Mouse (Mus musculus): ENCODE measurements around the gene Smyd4. TPM values are rescaled to one million over a fixed set of nuclear protein-coding genes. Genes with fewer than 3 reads are reported as not detected.

The Smyd4 gene
- total and polyA plus RNA-seq, 2 experiments from 2014 or later: 14.1 to 17.7 TPM

GRCm38 (mm10) chr11:75400099-75400498 lies 51.9 kb downstream of the Smyd4 start:
- Histone ChIP-seq H3K4me1 (ENCODE audit: insufficient read depth, low read length) (no peaks in the 10 kb centered on the region), H3K4me3 (ENCODE audit: low read length) (no peak overlapping the region), H3K27me3 (ENCODE audit: insufficient read depth, low read length) (no peaks in the 10 kb centered on the region), H3K36me3 (ENCODE audit: insufficient read depth, low read length) (no peaks in the 10 kb centered on the region), H3K27ac (no peak overlapping the region), H3K4me2 (ENCODE audit: low read depth, low read length) (no peak overlapping the region), H3K9ac (replicated peaks; ENCODE audit: low read length) (no peak overlapping the region), H3K9me3 (ENCODE audit: low read length) (no peaks in the 10 kb centered on the region)
- 48% methylated on average over 9 of the region's 9 CpGs for WGBS
- DNase-seq (ENCODE audit: low spot score) (peak; percentile 13), ATAC-seq (no peak)
- TF ChIP-seq CTCF (IDR thresholded peaks at IDR 0.05; ENCODE audit: low read depth): no peak

DNA sequence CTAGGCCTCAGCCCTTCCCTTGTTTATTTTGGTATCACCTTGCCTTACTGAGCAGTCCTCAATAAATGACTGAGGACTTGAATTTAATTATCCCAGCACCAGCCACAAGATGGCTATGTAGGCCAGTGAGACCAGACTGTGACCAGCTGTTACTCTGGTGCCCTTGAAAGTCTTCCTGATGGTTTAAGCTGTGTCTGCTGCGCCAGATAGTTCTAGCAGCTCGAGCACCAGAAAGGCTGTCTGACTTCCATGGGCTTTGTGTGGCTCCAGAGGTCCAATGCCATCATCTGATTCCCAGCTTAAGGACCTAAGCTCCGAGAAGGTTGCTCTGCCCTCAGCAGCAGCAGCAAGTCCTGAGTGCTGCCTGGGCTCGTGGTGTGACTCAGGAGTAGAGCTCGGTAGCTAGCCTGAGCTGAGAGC lies 54.0 kb downstream of the Smyd4 start:
- peak; percentile 89 for DNase-seq (ENCODE audit: low spot score)
- no peaks in the 10 kb centered on the region for H3K36me3 ChIP-seq (ENCODE audit: insufficient read depth, low read length)
- no peaks in the 10 kb centered on the region for H3K27me3 ChIP-seq (ENCODE audit: insufficient read depth, low read length)
- peak; percentile 92 for ATAC-seq
- no peaks in the 10 kb centered on the region for H3K9me3 ChIP-seq (ENCODE audit: low read length)
- H3K4me2 ChIP-seq (ENCODE audit: low read depth, low read length): no peak overlapping the region
- WGBS: 51% methylated on average over 5 of the region's 5 CpGs
- peak; percentile 89 for TF ChIP-seq CTCF (IDR thresholded peaks at IDR 0.05; ENCODE audit: low read depth)
- no peak overlapping the region; the same call in 1 of the 2 replicates for H3K9ac ChIP-seq (replicated peaks; ENCODE audit: low read length)
- no peak overlapping the region for H3K27ac ChIP-seq
- no peak overlapping the region for H3K4me3 ChIP-seq (ENCODE audit: low read length)
- no peaks in the 10 kb centered on the region for H3K4me1 ChIP-seq (ENCODE audit: insufficient read depth, low read length)

DNA sequence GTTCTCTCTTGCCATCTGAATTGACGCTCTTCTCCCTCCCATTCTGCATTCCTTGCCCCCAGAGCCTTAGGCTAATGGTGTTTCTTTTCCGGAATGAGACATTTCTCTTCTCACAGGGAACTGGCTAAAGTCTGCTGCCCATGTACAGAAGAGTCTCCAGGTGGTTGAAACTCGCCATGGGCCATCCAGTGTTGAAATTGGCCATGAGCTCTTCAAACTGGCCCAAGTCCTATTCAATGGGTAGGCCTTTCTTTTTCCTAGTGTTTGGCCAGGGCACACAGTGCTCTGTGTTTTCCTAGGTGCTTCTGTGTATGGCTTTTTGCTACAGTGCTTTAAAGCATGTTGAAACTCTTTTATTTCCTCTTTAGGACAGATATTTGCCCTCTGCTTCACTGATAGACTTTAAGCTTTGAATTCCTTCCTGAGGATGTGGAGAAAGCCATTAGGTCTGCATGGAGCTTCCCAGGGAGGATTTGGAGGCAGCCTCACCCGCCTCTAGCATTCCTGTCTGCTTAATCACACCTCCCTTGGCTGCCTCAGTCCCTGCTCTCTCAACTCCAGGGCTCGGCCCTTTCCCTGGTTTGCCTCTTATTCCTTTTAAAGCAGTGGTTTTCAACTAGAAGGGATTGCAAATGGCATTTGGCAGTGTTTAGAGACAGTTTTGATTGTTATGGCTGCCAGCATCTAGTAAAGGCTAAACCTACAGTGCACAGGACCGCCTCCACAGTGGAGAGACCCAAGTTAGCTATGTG lies 55.2 kb downstream of the Smyd4 start:
- no peak overlapping the region for H3K9ac ChIP-seq (replicated peaks; ENCODE audit: low read length)
- no peak for ATAC-seq
- H3K27ac ChIP-seq: no peak overlapping the region
- H3K4me3 ChIP-seq (ENCODE audit: low read length): no peak overlapping the region
- TF ChIP-seq CTCF (IDR thresholded peaks at IDR 0.05; ENCODE audit: low read depth): no peak
- WGBS: 80% methylated on average over 6 of the region's 6 CpGs
- H3K27me3 ChIP-seq (ENCODE audit: insufficient read depth, low read length): no peaks in the 10 kb centered on the region
- H3K4me1 ChIP-seq (ENCODE audit: insufficient read depth, low read length): no peaks in the 10 kb centered on the region
- no peaks in the 10 kb centered on the region for H3K36me3 ChIP-seq (ENCODE audit: insufficient read depth, low read length)
- no peaks in the 10 kb centered on the region for H3K9me3 ChIP-seq (ENCODE audit: low read length)
- DNase-seq (ENCODE audit: low spot score): no peak
- no peak overlapping the region for H3K4me2 ChIP-seq (ENCODE audit: low read depth, low read length)

- no peak overlapping the region for H3K27ac ChIP-seq
- DNase-seq (ENCODE audit: low spot score) (no peak), ATAC-seq (no peak)
- no peaks in the 10 kb centered on the region for H3K9me3 ChIP-seq (ENCODE audit: low read length)
- no peaks in the 10 kb centered on the region for H3K4me1 ChIP-seq (ENCODE audit: insufficient read depth, low read length)
- 92% methylated on average over 6 of the region's 6 CpGs for WGBS
- H3K36me3 ChIP-seq (ENCODE audit: insufficient read depth, low read length): no peaks in the 10 kb centered on the region
- no peak overlapping the region for H3K9ac ChIP-seq (replicated peaks; ENCODE audit: low read length)
- H3K4me3 ChIP-seq (ENCODE audit: low read length): no peak overlapping the region
- no peaks in the 10 kb centered on the region for H3K27me3 ChIP-seq (ENCODE audit: insufficient read depth, low read length)
- TF ChIP-seq CTCF (IDR thresholded peaks at IDR 0.05; ENCODE audit: low read depth): no peak
- no peak overlapping the region for H3K4me2 ChIP-seq (ENCODE audit: low read depth, low read length)
These were observed 56.6 kb downstream of the Smyd4 start for GRCm38 (mm10) chr11:75404801-75405200.

GRCm38 (mm10) chr11:75406104-75406503 lies 57.9 kb downstream of the Smyd4 start:
- Histone ChIP-seq H3K9ac (replicated peaks; ENCODE audit: low read length) (no peak overlapping the region), H3K4me1 (ENCODE audit: insufficient read depth, low read length) (no peaks in the 10 kb centered on the region), H3K27ac (no peak overlapping the region), H3K9me3 (ENCODE audit: low read length) (no peaks in the 10 kb centered on the region), H3K4me2 (ENCODE audit: low read depth, low read length) (no peak overlapping the region), H3K36me3 (ENCODE audit: insufficient read depth, low read length) (no peaks in the 10 kb centered on the region), H3K27me3 (ENCODE audit: insufficient read depth, low read length) (no peaks in the 10 kb centered on the region), H3K4me3 (ENCODE audit: low read length) (no peak overlapping the region)
- ATAC-seq (no peak), DNase-seq (ENCODE audit: low spot score) (no peak)
- TF ChIP-seq CTCF (IDR thresholded peaks at IDR 0.05; ENCODE audit: low read depth): no peak
- 63% methylated on average over 4 of the region's 4 CpGs for WGBS

DNA sequence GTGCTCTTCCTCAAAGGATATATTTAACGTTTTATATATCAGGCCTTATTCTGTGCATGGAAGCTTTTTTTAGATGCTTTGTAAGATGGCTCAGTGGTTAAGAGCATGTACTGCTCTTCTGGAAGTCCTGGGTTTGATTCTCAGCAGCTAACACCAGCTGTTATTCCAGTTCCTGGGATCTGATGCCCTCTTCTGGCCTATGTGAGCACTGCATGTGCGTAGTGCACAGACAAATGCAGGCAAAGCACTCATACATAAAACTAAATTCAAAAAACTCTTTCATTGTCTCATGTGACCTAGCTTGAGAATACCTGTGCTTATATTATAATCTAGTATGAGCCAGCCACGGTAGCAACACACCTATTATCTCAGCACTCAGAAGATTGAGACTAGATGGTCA lies 58.6 kb downstream of the Smyd4 start:
- no peak overlapping the region for H3K4me3 ChIP-seq (ENCODE audit: low read length)
- WGBS: 44% methylated on average over 3 of the region's 3 CpGs
- no peak for ATAC-seq

More for the DNA sequence above, 58.6 kb downstream of the Smyd4 start:
- no peak overlapping the region for H3K4me2 ChIP-seq (ENCODE audit: low read depth, low read length)
- H3K36me3 ChIP-seq (ENCODE audit: insufficient read depth, low read length): no peaks in the 10 kb centered on the region
- H3K27ac ChIP-seq: no peak overlapping the region
- no peaks in the 10 kb centered on the region for H3K9me3 ChIP-seq (ENCODE audit: low read length)
- peak; percentile 65 for TF ChIP-seq CTCF (IDR thresholded peaks at IDR 0.05; ENCODE audit: low read depth)
- no peak for DNase-seq (ENCODE audit: low spot score)
- no peaks in the 10 kb centered on the region for H3K27me3 ChIP-seq (ENCODE audit: insufficient read depth, low read length)
- no peaks in the 10 kb centered on the region for H3K4me1 ChIP-seq (ENCODE audit: insufficient read depth, low read length)
- H3K9ac ChIP-seq (replicated peaks; ENCODE audit: low read length): no peak overlapping the region

Data from hindbrain, postnatal 0 days (tissue).